Mouse (Mus musculus): ENCODE data around the gene Gm20721.

- TF ChIP-seq CTCF (IDR thresholded peaks at IDR 0.05; ENCODE audit: insufficient read depth, low read depth, low read length), result no peak
- no peak for TF ChIP-seq POLR2A (IDR thresholded peaks at IDR 0.05; ENCODE audit: insufficient read depth, low read depth, low read length)
Measured at GRCm38 (mm10) chr2:174393383-174393782, 46.9 kb upstream of the Gm20721 start.
